Mouse (Mus musculus) adrenal gland, postnatal 4 days (tissue): ENCODE results near the gene Trim62. TPM values are rescaled to one million over a fixed set of nuclear protein-coding genes. Genes with fewer than 3 reads are reported as not detected.

Experiments used
- DNase-seq, 2 experiments: peaks; one replicate each; pipeline ENCODE4 v3.0.0; 2021 to 2022; ENCODE audit warnings: low spot score in 2 of 2, mixed read lengths in 2 of 2
- long read RNA-seq, 2 experiments: library from polyadenylated mRNA; stranded (forward); transcript quantifications; one replicate each; pipeline ENCODE4 v2.0.0; 2021
- total RNA-seq, 2 experiments: library from RNA; stranded (reverse); gene quantifications; 2 replicates each; pipeline ENCODE4 v1.2.3; 2021

Trim62 gene
- total RNA-seq = 10 to 100 TPM; 29.8 to 34.8 TPM
- long read RNA-seq, experiment 1, transcript Trim62-201 (5 exons, 3,752 nt) = major isoform, 53 of 62 reads
- long read RNA-seq, experiment 1, partial matches to known transcripts = 0 of 62 reads
- long read RNA-seq, experiment 1, other reads (novel, unspliced or antisense) = 9 of 62 reads
- long read RNA-seq, experiment 2, transcript Trim62-201 (5 exons, 3,752 nt) = major isoform, 60 of 78 reads
- long read RNA-seq, experiment 2, partial matches to known transcripts = 6 of 78 reads
- long read RNA-seq, experiment 2, other reads (novel, unspliced or antisense) = 12 of 78 reads

DNA sequence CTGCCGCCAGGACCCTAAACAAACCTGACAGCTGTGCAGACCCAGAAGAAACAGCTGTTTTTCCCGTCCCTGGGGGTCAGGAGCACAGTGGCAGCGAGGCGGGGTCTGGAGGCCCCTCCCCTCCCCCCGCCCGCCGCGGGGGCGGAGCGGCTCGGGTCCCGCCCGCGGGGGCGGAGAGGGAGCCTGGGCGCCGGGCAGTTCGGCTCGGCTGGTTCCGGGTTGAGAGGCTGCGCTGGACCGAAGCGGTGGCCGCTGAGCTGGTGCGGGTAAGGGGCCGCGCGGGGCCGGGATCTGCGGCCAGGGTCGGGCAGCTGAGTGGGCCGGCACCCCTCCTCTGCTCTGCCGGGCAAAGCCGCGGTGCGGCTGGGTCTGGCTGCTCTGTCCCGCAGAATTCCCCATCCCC is at the start of gene Trim62:
TSS of gene Trim62 (plus strand) at position 202 of the 403 bp plus-strand sequence.
- DNase-seq = peak; percentile 66 to 69

DNA sequence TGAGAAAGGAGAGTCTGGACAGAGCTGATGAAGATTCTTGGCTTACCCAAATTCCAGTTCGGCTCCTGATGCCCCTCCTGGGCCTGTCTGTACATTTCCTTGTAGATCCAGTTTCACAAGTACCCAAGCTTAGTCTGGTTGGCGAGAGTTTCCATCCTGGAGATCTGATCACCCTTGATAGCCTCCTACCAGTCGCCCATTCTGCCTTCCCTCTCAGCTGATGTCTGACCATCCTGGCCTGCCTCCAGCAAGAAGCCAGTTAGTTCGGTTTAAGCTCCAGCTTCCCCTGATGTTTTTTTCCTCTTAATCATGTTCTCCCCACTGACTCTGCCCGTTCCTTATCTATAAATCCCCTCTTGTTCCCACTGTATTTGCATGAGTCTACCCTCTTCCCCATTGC is 45.2 kb upstream of the Trim62 start:
- DNase-seq = no peak

DNA sequence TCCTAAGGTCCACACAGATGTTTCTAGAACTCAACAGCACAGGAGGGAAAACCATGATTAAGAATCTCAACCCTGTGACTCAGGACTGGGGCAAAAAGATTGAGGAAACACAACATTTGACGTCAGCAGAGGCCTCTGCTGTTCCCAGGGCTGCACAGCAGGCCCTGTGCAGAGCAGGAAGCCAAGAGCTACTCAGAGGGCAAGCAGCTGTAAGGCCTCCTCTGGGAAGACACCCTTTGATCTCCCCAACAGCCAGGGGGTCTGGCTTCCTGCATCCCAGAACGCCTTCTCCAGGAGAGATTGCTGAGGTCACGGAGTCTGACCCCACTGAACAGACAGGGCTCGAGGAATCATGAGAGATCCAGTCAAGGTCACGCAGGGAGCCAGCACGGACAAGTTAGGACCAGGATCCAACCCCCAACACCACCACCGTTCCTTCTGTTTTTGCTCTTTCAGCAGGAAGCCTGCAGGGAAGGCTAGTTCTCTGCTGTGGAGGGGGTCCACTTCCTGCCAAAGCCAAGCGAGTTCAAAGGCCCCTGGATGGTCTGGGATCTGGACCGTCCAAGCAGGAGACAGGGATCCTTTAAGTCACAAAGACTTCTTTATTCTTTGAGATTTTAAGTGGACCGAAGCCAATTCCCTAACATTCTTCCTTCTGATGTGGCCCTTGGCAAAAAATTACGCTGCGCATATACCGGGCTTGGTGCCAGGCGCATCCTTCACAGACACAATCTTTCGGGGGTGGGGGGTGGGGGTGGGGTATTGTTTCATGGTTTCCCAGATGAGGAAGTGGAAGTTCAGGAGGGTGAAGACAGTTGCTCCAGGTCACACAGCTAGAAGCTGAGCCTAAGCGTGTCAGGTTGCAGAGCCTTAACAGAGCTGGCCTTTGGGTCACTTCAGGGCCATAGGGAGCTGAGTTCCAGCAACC is 43.3 kb upstream of the Trim62 start:
- DNase-seq = peak in 1 of 2 experiments; percentile 45

DNA sequence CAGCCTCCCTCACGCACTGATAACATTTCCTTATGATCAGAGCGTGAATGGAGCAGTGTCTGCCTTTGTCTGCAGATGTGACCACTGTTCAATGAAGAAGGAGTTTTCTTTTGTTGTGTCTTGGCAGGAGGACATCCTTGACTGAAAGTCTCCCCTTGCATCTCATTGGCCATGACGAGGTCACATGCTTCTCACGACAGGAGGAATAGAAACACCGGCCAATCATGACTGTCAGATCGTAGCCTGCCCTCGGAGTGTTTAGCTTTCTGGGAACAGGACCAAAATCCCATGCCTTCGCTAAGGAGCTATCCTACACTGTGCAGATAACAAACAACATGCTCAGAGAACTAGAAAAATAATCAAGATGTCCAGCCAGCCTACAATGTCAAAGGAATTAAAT is 42.1 kb upstream of the Trim62 start:
- no peak for DNase-seq

DNA sequence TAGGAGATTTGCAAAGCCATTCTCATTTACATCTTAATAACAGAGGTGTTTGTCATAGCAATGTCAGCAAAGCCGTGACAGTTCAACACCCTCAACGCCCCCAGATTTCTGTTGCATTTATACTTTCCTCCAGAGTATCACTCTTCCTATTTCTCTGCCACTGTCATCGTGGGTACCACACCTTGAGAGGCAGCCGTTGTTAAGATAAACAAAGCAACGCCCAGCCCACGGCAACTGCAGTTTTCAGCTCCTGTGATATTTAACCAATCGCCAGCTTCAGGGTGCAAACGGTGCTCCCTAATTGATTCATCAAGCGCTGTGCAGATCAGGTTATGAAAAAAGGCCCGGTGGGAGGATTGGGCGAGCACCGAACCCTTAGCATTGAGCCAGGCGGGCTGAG is 38.8 kb upstream of the Trim62 start:
- no peak for DNase-seq

DNA sequence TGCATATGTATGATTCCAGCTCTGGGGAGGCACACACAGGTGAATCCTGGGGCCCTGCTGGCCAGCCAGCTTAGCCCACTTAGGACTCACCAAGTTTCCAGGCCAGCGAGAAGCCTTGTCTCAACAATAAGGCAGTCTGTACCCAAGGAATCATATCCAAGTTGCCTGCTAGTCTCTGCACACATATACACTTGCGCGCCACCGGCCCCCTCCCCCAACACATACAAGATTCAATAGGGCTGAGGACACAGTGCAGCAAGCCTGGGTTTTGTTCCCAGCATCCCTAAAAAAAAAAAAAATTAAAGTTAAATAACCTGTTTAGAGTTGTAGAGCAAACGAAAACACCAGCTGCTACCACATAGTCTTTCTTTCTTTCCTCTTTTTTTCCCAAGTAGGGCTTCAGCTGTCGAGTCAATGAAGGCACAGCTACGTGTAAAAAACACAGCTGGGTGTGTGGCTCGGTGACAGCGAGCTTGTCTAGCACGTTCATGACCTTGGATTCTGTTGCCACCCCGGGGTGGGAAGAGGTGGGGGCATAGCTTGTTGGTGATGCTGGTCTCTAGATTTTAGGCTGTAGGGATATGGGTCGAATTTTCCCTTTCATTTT is 37.9 kb upstream of the Trim62 start:
- DNase-seq = no peak

DNA sequence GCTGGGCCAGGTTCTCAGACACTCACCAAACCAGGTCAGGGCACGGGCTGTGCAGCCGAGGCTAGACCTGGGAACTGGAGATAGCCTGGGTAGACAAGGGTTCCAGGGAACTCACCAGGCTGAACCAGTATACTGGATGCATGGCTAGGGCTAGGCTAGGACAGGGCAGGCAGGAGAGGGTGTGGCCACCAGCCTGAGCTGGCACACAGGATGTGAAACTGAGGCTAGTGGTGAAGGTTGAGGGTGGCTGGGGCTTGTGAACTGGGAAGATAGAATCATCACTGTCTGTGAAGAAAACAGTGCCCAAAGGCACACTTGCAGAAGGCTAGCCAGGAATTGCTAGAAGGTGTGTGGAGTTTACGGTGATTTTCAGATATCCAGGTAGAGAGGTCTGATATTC is 34.4 kb upstream of the Trim62 start:
- DNase-seq = no peak

DNA sequence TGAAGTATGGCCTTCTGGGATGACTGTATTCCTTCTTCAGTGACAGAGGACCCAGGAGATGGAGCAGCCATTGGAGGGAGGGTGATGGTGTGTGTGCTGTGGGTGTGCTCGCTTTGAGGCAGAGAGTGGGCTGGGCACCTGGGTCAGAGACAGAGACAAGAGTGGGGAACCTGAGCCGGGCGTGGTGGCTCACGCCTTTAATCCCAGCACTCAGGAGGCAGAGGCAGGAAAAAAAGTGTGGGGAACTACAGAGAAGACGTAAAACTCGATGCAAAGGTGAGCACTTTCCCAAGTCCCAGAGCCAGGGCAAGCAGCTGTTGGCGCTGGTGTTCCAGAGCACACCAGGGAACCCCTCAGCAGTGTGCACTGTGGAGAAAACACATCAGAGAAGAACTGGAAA is 33.7 kb upstream of the Trim62 start:
- no peak for DNase-seq

DNA sequence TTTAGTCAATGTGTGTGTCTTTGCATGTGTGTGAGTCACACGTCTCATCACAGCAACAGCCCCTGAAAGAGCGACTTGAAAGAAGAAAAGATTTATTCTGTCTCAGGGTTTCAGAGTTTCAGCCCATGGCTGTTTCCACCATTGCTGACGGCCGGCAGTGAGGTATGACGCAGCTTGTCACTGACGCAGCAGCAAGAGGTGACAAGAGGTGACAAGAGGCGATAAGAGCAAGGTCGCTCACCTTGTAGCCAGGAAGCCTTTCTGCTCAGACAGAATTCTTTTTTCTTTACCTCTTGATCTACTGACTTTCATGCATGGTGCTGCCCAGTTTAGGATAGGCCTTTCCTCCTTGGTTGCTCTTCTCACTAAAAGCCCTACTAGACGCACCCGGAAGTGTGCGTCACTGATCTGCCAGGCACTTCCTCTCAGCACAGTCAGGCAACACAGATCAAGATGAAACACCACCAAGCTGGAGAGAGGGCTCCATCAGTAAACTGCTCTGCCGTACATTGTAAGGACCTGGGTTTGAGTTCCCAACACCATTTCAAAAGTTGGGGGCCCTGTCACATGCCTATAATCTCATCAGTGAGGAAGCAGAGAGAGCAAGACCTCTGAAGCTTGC is 31.0 kb upstream of the Trim62 start:
- DNase-seq = no peak

DNA sequence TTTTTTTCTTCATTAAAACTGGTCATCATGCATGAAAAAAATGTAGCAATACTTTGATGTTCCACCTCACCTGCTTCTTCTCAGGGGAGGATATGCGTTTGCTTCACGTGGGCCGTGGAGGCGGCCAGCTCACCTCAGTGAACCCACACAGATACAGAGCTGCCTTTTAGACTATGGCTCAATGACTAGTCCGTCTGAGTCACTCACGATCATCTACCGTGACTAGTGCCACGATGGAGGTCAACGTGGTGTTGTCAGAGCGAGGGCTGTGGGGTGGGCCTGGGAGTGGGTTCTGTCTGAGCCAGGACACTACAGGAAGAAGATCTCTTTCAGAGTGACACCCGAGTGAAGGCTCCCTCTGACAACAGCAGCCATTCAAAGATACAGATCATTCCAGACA is 30.3 kb upstream of the Trim62 start:
- DNase-seq = no peak

DNA sequence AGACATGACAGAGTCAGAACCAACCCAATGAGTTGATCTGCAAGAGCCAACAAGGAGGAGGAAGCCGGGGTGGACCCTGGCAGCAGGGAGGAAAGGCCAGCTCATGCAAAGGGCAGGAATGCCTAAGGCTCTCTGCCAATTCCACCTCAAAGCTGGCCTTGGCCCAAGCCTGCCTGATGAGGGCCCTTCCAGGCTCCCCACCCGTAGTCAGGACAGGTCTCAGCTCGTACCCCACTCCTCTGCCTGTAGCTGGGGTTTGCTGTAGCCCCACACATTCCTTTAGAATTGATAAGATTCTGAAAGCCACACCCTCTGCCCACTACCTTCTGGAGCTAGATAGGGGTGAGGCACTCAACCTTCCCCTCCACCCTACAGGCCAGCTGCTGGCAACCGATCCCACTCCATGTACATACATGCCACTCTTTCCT is 27.8 kb upstream of the Trim62 start:
- peak; percentile 30 to 58 for DNase-seq

DNA sequence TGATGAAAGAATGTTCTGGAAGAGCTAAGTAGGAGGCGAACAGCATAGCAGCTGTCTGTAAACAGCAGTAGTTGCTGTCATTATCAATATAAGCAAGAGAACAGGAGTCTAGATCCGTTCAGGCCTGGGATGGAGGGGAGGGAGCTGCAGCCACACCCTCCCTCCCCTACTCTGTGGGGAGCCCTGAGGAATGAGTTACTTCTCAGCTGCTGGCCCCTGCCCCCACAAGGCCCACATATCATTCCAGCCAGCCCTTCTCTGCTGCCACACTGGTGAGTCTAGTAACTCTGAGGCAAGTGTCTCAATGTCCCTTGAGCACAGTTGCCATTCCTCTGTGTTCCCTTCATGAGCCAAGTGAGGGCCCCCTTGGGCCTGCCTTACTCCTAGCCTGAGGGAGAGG is 26.2 kb upstream of the Trim62 start:
- no peak for DNase-seq

DNA sequence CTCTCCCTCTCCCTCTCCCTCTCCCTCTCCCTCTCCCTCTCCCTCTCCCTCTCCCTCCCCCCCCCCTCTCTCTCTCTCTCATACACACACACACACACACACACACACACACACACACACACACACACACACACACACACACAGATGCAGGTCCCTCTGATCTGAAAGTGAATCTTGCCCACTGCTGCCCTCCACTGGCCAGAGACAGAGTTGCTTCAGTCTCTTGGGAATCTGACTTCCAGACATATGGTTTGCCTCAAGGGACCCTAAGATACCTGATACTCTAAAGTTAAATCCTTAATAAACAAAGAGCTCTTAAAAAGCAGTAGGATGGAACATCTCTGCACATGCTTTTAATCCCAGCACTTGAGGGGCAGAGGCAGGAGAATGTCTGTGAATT is 25.2 kb upstream of the Trim62 start:
- DNase-seq = peak; percentile 25 to 67

DNA sequence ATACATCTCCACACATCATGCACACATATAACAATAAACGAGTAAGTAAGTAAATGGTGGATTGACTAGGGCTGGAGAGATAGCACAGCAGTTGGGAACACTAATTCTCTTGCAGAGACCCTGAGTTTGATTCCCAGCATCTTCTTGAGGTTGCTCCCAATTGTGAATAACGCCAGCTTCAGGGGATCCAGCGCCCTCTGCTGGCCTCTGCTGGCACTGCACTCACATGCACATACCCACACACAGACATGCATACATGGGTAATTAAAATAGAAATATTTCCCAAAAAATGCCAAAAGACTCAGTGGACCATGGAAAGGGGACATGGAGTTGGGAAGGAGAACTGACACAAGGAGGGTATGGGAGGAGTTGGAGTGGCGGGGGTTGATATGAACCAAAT is 24.5 kb upstream of the Trim62 start:
- DNase-seq = no peak

DNA sequence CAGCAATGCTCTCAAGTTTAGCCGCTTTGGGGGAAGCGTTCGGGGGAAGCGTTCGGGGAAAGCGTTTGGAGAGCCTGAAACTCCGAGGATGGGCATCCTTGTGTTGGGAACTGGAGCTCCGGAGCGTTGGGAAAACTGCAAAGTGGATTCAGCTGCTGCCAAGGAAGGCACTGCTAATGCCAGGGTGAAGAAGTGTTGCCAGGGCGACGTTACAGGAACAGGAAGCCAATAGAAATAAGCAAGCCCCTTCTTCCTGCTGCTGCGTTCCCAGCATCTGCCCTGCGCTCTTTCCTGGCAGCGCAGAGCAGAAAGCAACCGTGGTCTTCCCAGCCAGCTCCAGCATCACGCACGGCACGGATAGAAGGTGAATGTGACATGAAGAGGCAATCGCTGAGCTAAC is 10.4 kb upstream of the Trim62 start:
- DNase-seq = no peak

DNA sequence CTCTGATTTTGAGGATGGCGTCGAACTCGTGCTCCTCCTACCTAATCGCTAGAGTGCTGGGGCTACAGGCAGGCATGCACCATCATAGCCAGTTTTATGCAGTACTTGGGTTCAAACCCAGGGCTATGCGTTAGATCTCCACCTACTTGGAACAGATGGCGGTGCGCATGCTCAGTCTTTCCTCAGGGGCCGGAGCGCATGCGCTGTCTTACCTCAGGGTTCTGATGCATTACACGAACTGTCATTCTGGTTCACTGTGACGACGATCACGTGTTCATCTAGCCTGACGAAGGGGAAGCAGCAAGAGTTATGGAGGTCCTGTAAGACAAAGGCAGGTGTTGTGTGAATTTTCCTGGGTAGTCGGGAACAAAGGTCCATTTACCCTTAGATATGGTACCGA is 9.3 kb upstream of the Trim62 start:
- DNase-seq = no peak

DNA sequence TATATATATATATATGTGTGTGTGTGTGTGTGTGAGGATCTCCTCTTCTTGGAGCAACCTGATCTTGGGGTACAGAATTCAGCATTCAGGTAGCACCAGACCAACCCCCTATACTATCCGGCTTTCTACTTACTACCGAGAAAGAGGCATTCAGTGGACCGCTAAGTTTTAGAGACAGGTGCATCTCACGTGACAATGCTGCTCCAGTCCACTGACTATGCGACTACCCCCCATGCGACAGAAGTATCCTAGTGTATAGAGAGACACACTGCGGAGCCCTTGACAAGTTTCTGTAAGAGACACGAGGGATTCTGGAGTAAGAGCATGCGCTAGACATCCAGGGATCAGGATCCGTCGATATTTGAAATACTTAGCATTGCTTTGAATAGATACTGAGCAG is 7.9 kb upstream of the Trim62 start:
- no peak for DNase-seq

DNA sequence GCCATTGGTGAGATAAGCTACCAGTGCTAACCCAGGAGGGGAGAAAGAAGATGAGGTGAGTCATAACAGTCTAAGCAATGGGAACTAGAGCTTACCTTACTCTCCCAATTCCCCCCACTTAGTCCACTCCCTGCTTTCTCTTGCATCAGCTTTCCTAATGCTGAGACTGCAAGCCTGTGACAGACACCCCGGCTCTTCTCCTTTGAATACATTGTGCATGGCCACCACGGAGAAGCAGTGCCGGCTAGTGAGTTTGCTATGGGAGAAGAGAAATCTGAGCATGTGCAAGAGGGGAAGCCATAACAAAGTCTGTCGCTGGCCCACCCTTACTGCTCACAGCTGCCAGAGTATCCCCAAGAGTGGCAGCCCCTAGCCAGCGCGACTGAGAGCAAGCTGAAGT is 5.9 kb upstream of the Trim62 start:
- no peak for DNase-seq

DNA sequence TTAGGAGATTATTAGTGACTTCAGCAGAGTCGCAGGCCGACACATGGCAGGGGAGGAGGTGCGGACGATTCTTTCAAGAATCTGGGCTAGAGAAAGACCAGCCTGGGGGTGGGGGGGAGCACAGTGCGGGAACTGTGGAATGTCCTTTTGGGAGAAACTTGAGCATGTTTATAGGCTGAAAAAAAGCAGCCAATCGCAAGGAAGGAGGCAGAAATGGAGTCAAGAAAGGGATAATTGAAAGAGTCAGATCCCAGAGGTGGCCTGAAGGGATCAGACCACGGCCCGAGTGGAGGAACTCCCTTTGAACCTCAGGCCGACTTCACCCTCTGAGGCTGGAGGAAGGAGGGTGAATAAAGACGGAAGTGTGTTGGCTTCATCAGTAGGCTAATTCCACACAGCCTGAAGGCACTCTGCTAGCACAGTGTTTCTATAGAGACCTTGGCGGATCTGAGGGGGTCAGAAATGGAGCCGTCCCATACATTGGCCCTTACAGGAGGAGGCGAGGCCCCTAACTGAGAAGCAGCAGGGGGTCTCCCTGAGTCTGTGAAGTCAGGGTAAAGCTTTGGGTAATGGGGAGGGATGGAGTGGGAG is 4.4 kb upstream of the Trim62 start:
- no peak for DNase-seq

DNA sequence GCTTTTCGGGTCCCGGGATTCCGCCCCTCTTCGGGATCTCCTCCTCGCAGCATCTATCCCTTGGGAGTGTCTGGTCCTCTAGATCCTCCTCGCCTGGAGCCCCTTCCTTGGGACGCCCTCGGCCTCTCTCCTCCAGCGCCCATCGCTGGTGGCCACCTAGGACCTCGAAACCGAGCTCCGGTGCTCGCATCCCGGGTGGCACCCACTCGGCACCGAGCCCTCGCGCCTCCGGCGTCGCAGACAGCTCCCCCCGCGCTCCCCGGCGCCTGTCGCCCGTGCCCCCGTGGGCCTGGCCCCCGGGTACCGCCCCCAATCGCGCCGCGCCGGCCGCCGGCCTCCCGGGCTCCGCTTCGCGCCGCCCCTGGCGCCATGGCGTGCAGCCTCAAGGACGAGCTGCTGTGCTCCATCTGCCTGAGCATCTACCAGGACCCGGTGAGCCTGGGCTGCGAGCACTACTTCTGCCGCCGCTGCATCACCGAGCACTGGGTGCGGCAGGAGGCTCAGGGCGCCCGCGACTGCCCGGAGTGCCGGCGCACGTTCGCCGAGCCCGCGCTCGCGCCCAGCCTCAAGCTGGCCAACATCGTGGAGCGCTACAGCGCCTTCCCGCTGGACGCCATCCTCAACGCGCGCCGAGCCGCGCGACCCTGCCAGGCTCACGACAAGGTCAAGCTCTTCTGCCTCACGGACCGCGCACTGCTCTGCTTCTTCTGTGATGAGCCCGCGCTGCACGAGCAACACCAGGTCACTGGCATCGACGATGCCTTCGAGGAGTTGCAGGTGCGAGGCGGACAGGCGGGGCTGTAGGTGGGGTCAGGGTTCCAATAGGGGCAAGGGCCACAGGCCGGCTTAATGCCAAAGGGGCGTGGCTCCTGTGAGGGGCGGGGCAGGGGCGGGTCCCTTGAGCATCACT is 676 bp downstream of the Trim62 start:
- DNase-seq = peak; percentile 31 to 46
